Mouse (Mus musculus) CH12.LX (cell line): Measurements from ENCODE around the gene Tmem223. TPM values are rescaled to one million over a fixed set of nuclear protein-coding genes. Genes with fewer than 3 reads are reported as not detected.

Experiments
- DNase-seq: peaks from one replicate; pipeline ENCODE4 v3.0.0-alpha.2; 2013; ENCODE audit errors: extremely low read depth
- H3K27ac ChIP-seq: 2 replicates; pipeline ENCODE4 v1.5.1; 2012; ENCODE audit warnings: low read depth, mild to moderate bottlenecking, control low read depth, moderate library complexity; ENCODE audit not compliant: insufficient read depth
- H3K27me3 ChIP-seq: replicated peaks from 2 replicates; pipeline ENCODE3; 2012; ENCODE audit warnings: inconsistent platforms
- H3K36me3 ChIP-seq, 2 experiments: replicated peaks in 1 of 2; 2 replicates each; pipeline versions ENCODE3 to v1.6.1; 2012; ENCODE audit warnings: inconsistent platforms in 1 of 2, low read length in 1 of 2, mild to moderate bottlenecking in 1 of 2, mixed read lengths in 1 of 2, moderate library complexity in 1 of 2; ENCODE audit not compliant: control insufficient read depth in 1 of 2, insufficient read depth in 1 of 2
- H3K4me1 ChIP-seq, 2 experiments: 2 replicates each; pipeline ENCODE4 v1.6.1; 2012; ENCODE audit warnings: inconsistent platforms in 1 of 2, moderate library complexity in 1 of 2; ENCODE audit not compliant: insufficient read depth in 2 of 2, control insufficient read depth in 1 of 2
- H3K4me2 ChIP-seq: 2 replicates; pipeline ENCODE4 v1.6.1; 2012; ENCODE audit warnings: low read depth, mild to moderate bottlenecking, control low read depth; ENCODE audit not compliant: poor library complexity, insufficient read depth, severe bottlenecking
- H3K4me3 ChIP-seq, 3 experiments: fragments of 150-350 bp in 1 of 3; sonication (generic) in 1 of 3; replicated peaks in 1 of 3; 2 replicates each; pipeline versions ENCODE3 to v1.5.1; 2011 to 2012; ENCODE audit warnings: low read depth in 2 of 3, low read length in 2 of 3, mild to moderate bottlenecking in 2 of 3, moderate library complexity in 2 of 3, control low read depth in 1 of 3, improper control_type of control experiment in 1 of 3, inconsistent platforms in 1 of 3, mixed read lengths in 1 of 3; ENCODE audit not compliant: poor library complexity in 1 of 3
- H3K79me2 ChIP-seq: replicated peaks from 2 replicates; pipeline ENCODE4 v1.6.1; 2012; ENCODE audit warnings: mild to moderate bottlenecking, moderate library complexity; ENCODE audit not compliant: control insufficient read depth, poor library complexity, insufficient read depth, severe bottlenecking; ENCODE audit errors: extremely low read depth
- H3K9ac ChIP-seq: 2 replicates; pipeline ENCODE4 v1.6.1; 2012; ENCODE audit warnings: low read depth, mild to moderate bottlenecking, control low read depth, moderate library complexity; ENCODE audit not compliant: insufficient read depth
- H3K9me3 ChIP-seq: replicated peaks from 2 replicates; pipeline ENCODE3; 2012; ENCODE audit warnings: low read length, inconsistent platforms, mixed read lengths
- BHLHE40 ChIP-seq: IDR thresholded peaks from 2 replicates; pipeline ENCODE4 v1.6.1; 2011; ENCODE audit warnings: mild to moderate bottlenecking, low read depth, low read length, improper control_type of control experiment
- CHD1 ChIP-seq: IDR thresholded peaks from 2 replicates; pipeline ENCODE4 v1.6.1; 2012; ENCODE audit warnings: low read depth, low read length, improper control_type of control experiment, inconsistent platforms
- CHD2 ChIP-seq: IDR thresholded peaks from 2 replicates; pipeline ENCODE4 v1.6.1; 2011; ENCODE audit warnings: low read length, improper control_type of control experiment
- CTCF ChIP-seq, 2 experiments: IDR thresholded peaks in 1 of 2; conservative IDR thresholded peaks in 1 of 2; 2 replicates each; pipeline ENCODE4 v1.5.1; 2011 to 2012; ENCODE audit warnings: low read depth in 2 of 2, low read length in 2 of 2, improper control_type of control experiment in 1 of 2, inconsistent platforms in 1 of 2, mild to moderate bottlenecking in 1 of 2, moderate library complexity in 1 of 2
- E2F4 ChIP-seq: IDR thresholded peaks from 2 replicates; pipeline ENCODE4 v1.6.1; 2011; ENCODE audit warnings: low read depth, low read length, improper control_type of control experiment; ENCODE audit not compliant: insufficient replicate concordance
- ELF1 ChIP-seq: IDR thresholded peaks from 2 replicates; pipeline ENCODE4 v1.6.1; 2014; ENCODE audit warnings: low read depth, mild to moderate bottlenecking, inconsistent platforms, low read length, improper control_type of control experiment
- EP300 ChIP-seq: IDR thresholded peaks from 2 replicates; pipeline ENCODE4 v1.6.1; 2011; ENCODE audit warnings: low read length, improper control_type of control experiment
- ETS1 ChIP-seq: conservative IDR thresholded peaks from 2 replicates; pipeline ENCODE4 v1.6.1; 2012; ENCODE audit warnings: low read depth, mild to moderate bottlenecking, inconsistent platforms, low read length, improper control_type of control experiment, moderate library complexity
- GABPA ChIP-seq: IDR thresholded peaks from 2 replicates; pipeline ENCODE4 v1.6.1; 2012; ENCODE audit warnings: low read depth, low read length, improper control_type of control experiment, inconsistent platforms; ENCODE audit not compliant: insufficient replicate concordance
- HCFC1 ChIP-seq: IDR thresholded peaks from 2 replicates; pipeline ENCODE4 v1.6.1; 2012; ENCODE audit warnings: low read depth, mild to moderate bottlenecking, inconsistent platforms, low read length, improper control_type of control experiment
- IRF4 ChIP-seq: IDR thresholded peaks from 2 replicates; pipeline ENCODE4 v1.6.1; 2014; ENCODE audit warnings: low read depth, mild to moderate bottlenecking, inconsistent platforms, low read length, improper control_type of control experiment
- JUN ChIP-seq: IDR thresholded peaks from 2 replicates; pipeline ENCODE4 v1.6.1; 2011; ENCODE audit warnings: low read depth, mild to moderate bottlenecking, low read length, improper control_type of control experiment, moderate library complexity; ENCODE audit not compliant: insufficient read depth
- JUND ChIP-seq: conservative IDR thresholded peaks from 2 replicates; pipeline ENCODE4 v1.6.1; 2011; ENCODE audit warnings: low read depth, low read length, improper control_type of control experiment
- KAT2A ChIP-seq: IDR thresholded peaks from 2 replicates; pipeline ENCODE4 v1.6.1; 2012; ENCODE audit warnings: low read length, improper control_type of control experiment, inconsistent platforms; ENCODE audit not compliant: insufficient replicate concordance
- MAFK ChIP-seq: IDR thresholded peaks from 2 replicates; pipeline ENCODE4 v1.6.1; 2011; ENCODE audit warnings: low read length, improper control_type of control experiment; ENCODE audit not compliant: insufficient replicate concordance
- MAX ChIP-seq: IDR thresholded peaks from 2 replicates; pipeline ENCODE4 v1.6.1; 2011; ENCODE audit warnings: low read length, improper control_type of control experiment
- MAZ ChIP-seq: IDR thresholded peaks from 2 replicates; pipeline ENCODE4 v1.6.1; 2012; ENCODE audit warnings: low read depth, mild to moderate bottlenecking, inconsistent platforms, low read length, improper control_type of control experiment, moderate library complexity
- MEF2A ChIP-seq: IDR thresholded peaks from 2 replicates; pipeline ENCODE4 v1.6.1; 2014; ENCODE audit warnings: low read depth, mild to moderate bottlenecking, inconsistent platforms, low read length, improper control_type of control experiment, borderline replicate concordance
- MXI1 ChIP-seq: IDR thresholded peaks from 2 replicates; pipeline ENCODE4 v1.6.1; 2011; ENCODE audit warnings: mild to moderate bottlenecking, low read depth, low read length, improper control_type of control experiment
- MYC ChIP-seq: IDR thresholded peaks from 2 replicates; pipeline ENCODE4 v1.6.1; 2011; ENCODE audit warnings: low read depth, mild to moderate bottlenecking, improper control_type of control experiment, low read length
- NELFE ChIP-seq: IDR thresholded peaks from 2 replicates; pipeline ENCODE4 v1.6.1; 2011; ENCODE audit warnings: low read depth, low read length, improper control_type of control experiment
- NRF1 ChIP-seq: IDR thresholded peaks from 2 replicates; pipeline ENCODE4 v1.6.1; 2014; ENCODE audit warnings: low read depth, mild to moderate bottlenecking, inconsistent platforms, low read length, improper control_type of control experiment, moderate library complexity
- PAX5 ChIP-seq: IDR thresholded peaks from 2 replicates; pipeline ENCODE4 v1.6.1; 2012; ENCODE audit warnings: low read length, inconsistent platforms, mixed read lengths
- POLR2A ChIP-seq: IDR thresholded peaks from 2 replicates; pipeline ENCODE4 v1.6.1; 2011; ENCODE audit warnings: low read depth, mild to moderate bottlenecking, improper control_type of control experiment, low read length
- POLR2AphosphoS2 ChIP-seq: IDR thresholded peaks from 2 replicates; pipeline ENCODE4 v1.6.1; 2011; ENCODE audit warnings: low read depth, low read length, improper control_type of control experiment
- RAD21 ChIP-seq: IDR thresholded peaks from 2 replicates; pipeline ENCODE4 v1.6.1; 2011; ENCODE audit warnings: low read depth, mild to moderate bottlenecking, low read length, improper control_type of control experiment, moderate library complexity
- RCOR1 ChIP-seq: conservative IDR thresholded peaks from 2 replicates; pipeline ENCODE4 v1.6.1; 2012; ENCODE audit warnings: low read depth, mild to moderate bottlenecking, inconsistent platforms, low read length, improper control_type of control experiment
- SIN3A ChIP-seq: IDR thresholded peaks from 2 replicates; pipeline ENCODE4 v1.6.1; 2012; ENCODE audit warnings: low read length, improper control_type of control experiment, inconsistent platforms
- SMC3 ChIP-seq: IDR thresholded peaks from 2 replicates; pipeline ENCODE4 v1.6.1; 2011; ENCODE audit warnings: low read depth, low read length, improper control_type of control experiment
- TBP ChIP-seq: conservative IDR thresholded peaks from 2 replicates; pipeline ENCODE4 v1.6.1; 2011; ENCODE audit warnings: low read depth, low read length, improper control_type of control experiment
- TCF12 ChIP-seq: IDR thresholded peaks from 2 replicates; pipeline ENCODE4 v1.6.1; 2014; ENCODE audit warnings: low read depth, mild to moderate bottlenecking, inconsistent platforms, low read length, improper control_type of control experiment
- UBTF ChIP-seq: IDR thresholded peaks from 2 replicates; pipeline ENCODE4 v1.6.1; 2012; ENCODE audit warnings: low read depth, mild to moderate bottlenecking, inconsistent platforms, low read length, improper control_type of control experiment, moderate library complexity
- USF1 ChIP-seq: IDR thresholded peaks from 2 replicates; pipeline ENCODE4 v1.6.1; 2014; ENCODE audit warnings: low read depth, mild to moderate bottlenecking, inconsistent platforms, low read length, improper control_type of control experiment
- USF2 ChIP-seq: conservative IDR thresholded peaks from 2 replicates; pipeline ENCODE4 v1.6.1; 2011; ENCODE audit warnings: low read depth, low read length, improper control_type of control experiment
- ZC3H11A ChIP-seq: IDR thresholded peaks from 2 replicates; pipeline ENCODE4 v1.6.1; 2012; ENCODE audit warnings: low read depth, mild to moderate bottlenecking, inconsistent platforms, low read length, improper control_type of control experiment
- ZKSCAN1 ChIP-seq: IDR thresholded peaks from 2 replicates; pipeline ENCODE4 v1.6.1; 2012; ENCODE audit warnings: low read depth, inconsistent platforms, low read length, improper control_type of control experiment, borderline replicate concordance
- ZMIZ1 ChIP-seq: IDR thresholded peaks from 2 replicates; pipeline ENCODE4 v1.6.1; 2012; ENCODE audit warnings: low read depth, mild to moderate bottlenecking, inconsistent platforms, low read length, improper control_type of control experiment
- ZNF384 ChIP-seq: IDR thresholded peaks from 2 replicates; pipeline ENCODE4 v1.6.1; 2012; ENCODE audit warnings: low read depth, low read length, improper control_type of control experiment, inconsistent platforms
- dilution Hi-C: fragments of 300-500 bp; cut with MboI; formaldehyde crosslinking; loops from 2 replicates; pipeline ENCODE4 v1.14.3; 2020; ENCODE audit warnings: low sequenced_read_pairs; ENCODE audit not compliant: extremely low pct_unique_long_range_greater_than_20kb, extremely low pct_ligation_motif_present
- in situ Hi-C: fragments of 300-500 bp; cut with MboI; formaldehyde crosslinking; loops from 3 replicates; pipeline ENCODE4 v1.14.3; 2019; ENCODE audit warnings: low sequenced_read_pairs, low pct_ligation_motif_present, low pct_unique_long_range_greater_than_20kb, mixed read lengths
- polyA plus RNA-seq: library from polyadenylated mRNA; unstranded; fragments of >175 nt; gene quantifications from 2 replicates; pipeline ENCODE4 v1.2.1, GENCODE M21; 2012; ENCODE audit warnings: low read depth; ENCODE audit not compliant: insufficient read length
- total RNA-seq, 2 experiments: library from RNA; depleted of rRNA; stranded (reverse); fragments of 300-350 nt in 1 of 2; fragments of >200 nt in 1 of 2; gene quantifications; 2 replicates each; pipeline ENCODE4 v1.2.3; 2012 to 2014

Gene Tmem223
- total and polyA plus RNA-seq, 3 experiments = 45.7 to 106 (median 56.5) TPM

GRCm38 (mm10) chr19:8756635-8757387 is 14.0 kb upstream of the Tmem223 start, which contains the start of gene Nxf1:
Nxf1 (plus strand) TSS chr19:8757073.
- no peaks in the 10 kb centered on the region for H3K9me3 ChIP-seq
- peaks cover 0 to 31% of the 10 kb centered on the region in 2 experiments; a peak in 2 of 4 replicates for H3K4me1 ChIP-seq
- peak; percentile 92 for DNase-seq
- no peak for TF ChIP-seq USF1
- peak; percentile 43; the same call in 1 of the 2 replicates for TF ChIP-seq KAT2A
- peak; percentile 90 for TF ChIP-seq TBP
- no peak for TF ChIP-seq JUND
- TF ChIP-seq RCOR1 = no peak
- TF ChIP-seq ETS1 = no peak
- TF ChIP-seq JUN = no peak
- TF ChIP-seq NRF1 = peak; percentile 96
- TF ChIP-seq CTCF (conservative IDR thresholded peaks at IDR 0.05 in 1 of 2, IDR thresholded peaks at IDR 0.05 in 1 of 2; ENCODE audit: low read depth in 2 of 2, low read length in 2 of 2) = no peak
- TF ChIP-seq PAX5 = no peak
- TF ChIP-seq GABPA = no peak
- TF ChIP-seq POLR2AphosphoS2 = peak; percentile 94
- TF ChIP-seq UBTF = peak; percentile 60; the same call in 1 of the 2 replicates
- no peak for TF ChIP-seq MAFK
- no peak for TF ChIP-seq EP300
- TF ChIP-seq USF2 = no peak
- TF ChIP-seq MYC = no peak
- TF ChIP-seq SIN3A = peak; percentile 79
- no peak for TF ChIP-seq ZC3H11A
- no peak for TF ChIP-seq RAD21
- TF ChIP-seq IRF4 = no peak
- no peak for TF ChIP-seq E2F4
- no peak; the same call in 1 of the 2 replicates for TF ChIP-seq CHD1
- peak; percentile 75 for TF ChIP-seq ELF1
- TF ChIP-seq MAX = no peak
- no peak for TF ChIP-seq SMC3
- TF ChIP-seq ZMIZ1 = peak; percentile 99
- peak; percentile 99 for TF ChIP-seq POLR2A
- no peak for TF ChIP-seq BHLHE40
- no peak for TF ChIP-seq ZNF384
- peak; percentile 72 for TF ChIP-seq HCFC1
- no peak for TF ChIP-seq MAZ
- TF ChIP-seq MXI1 = peak; percentile 63
- TF ChIP-seq TCF12 = peak; percentile 87
- TF ChIP-seq CHD2 = no peak
- no peak; the same call in 1 of the 2 replicates for TF ChIP-seq MEF2A
- TF ChIP-seq NELFE = peak; percentile 99
- no peak for TF ChIP-seq ZKSCAN1
- H3K36me3 ChIP-seq = peaks cover 27 to 39% of the 10 kb centered on the region in 2 experiments
- H3K79me2 ChIP-seq = peaks cover 57% of the 10 kb centered on the region
- peak within 1 kb of the TSS; percentile 97 for H3K4me2 ChIP-seq
- H3K9ac ChIP-seq = peak within 1 kb of the TSS; percentile 88
- H3K4me3 ChIP-seq = peak within 1 kb of the TSS; percentile 83 to 97 (median 96)
- in situ Hi-C loops (no loop called here), dilution Hi-C loops (no loop called here)
- peak within 1 kb of the TSS; percentile 79 for H3K27ac ChIP-seq
- no peaks in the 10 kb centered on the region for H3K27me3 ChIP-seq
